Mouse (Mus musculus) spleen, adult 18-20 months (tissue): Measurements from ENCODE around the gene Myh9.

Source experiments
- DNase-seq, 2 experiments: peaks; one replicate each; pipeline ENCODE4 v3.0.0; 2022; ENCODE audit warnings: mixed read lengths in 2 of 2

Myh9 gene

DNA sequence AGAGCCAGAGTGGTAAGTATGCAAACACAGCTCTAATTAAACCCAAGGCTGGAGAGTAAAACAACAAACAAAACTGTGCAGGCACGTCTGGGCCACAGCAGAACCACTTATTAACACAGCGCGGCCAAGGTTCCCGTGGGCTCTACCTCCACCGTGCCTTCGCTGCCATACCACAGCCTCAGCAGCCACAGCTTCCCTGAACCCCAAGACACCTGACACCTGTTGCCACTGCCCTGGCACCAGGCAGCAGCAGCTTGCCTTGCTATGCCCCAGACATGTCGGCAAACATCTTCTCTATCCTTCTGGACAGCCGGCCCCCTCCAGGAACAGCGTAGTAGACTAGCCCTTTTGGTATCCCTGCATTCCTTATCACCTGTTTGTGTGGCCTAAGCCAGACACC is 37.0 kb downstream of the Myh9 start:
- no peak for DNase-seq

DNA sequence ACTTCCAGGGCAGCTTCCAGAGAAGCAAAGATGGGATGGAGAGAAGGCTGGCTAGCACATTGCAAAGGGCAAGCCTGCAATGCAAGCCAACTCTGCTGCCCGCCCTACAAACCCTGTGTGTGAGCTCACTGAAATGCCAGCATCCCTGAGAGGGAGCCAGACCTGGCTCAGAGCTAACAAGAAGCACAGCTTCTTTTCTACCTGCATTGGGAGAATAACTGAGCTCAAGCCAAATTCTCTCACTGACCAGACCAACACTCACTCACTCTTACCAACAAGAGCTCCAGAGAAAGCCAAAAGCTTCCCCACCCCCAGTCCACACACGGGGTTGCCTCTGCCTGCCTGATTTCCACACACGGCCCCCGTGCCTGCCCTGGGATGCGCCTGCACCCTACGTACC is 37.5 kb downstream of the Myh9 start:
- DNase-seq: no peak

DNA sequence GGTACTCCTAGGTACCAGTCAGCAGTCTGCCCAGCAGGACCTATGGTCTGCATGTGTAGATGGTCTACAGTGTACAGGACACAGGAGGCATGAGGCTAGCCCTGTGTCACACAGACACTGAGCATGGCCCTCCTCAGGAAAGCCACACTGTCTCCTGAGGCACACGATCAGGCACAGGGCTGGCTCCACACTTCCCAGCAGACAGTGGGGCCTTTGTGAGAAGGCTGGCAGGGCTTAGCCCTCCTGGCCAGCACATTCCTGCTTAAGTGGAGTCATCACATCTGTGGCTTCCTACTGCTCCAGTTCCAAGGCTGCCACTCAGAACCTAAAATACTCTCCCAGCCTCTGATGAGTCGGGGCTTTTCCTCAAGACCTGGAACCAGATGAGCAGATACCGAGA is 38.2 kb downstream of the Myh9 start:
- DNase-seq: no peak

DNA sequence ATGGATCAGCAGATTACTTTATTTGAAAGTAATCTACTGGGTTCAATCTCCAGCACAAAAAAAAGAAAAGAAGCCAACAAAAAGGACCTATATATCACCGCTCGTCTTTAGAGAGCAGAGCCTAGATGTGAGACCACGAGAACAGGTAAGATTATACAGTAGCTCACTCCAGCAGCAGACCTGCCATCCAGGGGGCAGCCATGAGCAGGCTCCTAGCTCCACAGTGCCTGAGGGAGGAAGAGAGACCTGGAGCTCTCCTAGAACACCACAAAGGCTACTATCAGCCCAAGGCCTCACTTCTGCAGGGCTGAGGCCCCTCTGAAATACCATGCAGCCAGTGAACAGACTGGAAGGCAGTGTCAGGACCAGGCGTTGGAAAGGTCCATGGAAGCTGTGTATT is 39.0 kb downstream of the Myh9 start:
- no peak for DNase-seq

DNA sequence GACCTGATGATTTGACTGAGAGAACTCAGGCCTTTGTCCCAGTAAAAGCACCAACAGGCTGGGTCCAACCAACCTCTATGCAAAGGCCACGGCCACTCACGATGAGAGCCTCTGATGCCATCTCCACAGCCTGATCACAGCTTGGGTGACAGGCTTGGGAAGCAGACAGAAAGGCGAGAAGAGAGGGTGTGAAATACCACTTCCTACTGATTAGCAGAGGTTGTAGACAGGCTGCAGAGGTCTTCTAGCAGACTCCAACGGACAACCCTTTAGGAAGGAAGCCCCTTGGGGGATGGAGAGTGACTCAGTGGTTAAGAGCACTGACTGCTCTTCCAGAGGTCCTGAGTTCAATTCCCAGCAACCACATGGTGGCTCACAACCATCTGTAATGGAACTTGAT is 40.8 kb downstream of the Myh9 start:
- DNase-seq: no peak

DNA sequence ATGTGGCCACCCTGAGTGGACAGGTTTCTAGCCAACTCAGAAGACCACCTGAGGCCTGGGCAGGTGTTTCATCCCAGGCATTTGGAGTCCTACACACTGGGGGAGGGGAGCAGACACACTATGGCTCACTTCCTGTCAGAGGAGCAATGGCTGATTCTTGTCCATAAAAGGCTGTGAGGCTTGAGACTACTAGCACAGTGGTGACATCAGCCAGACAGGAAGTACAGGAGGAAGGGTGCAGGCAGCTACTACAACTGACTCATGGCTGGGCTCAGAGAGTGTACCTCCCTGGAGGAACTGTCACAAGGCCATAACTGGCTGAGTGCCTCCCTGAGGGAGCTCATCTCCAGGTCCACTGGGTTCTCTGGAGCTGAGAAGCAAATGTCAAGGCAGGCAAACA is 41.5 kb downstream of the Myh9 start:
- peak; percentile 56 to 61 for DNase-seq

DNA sequence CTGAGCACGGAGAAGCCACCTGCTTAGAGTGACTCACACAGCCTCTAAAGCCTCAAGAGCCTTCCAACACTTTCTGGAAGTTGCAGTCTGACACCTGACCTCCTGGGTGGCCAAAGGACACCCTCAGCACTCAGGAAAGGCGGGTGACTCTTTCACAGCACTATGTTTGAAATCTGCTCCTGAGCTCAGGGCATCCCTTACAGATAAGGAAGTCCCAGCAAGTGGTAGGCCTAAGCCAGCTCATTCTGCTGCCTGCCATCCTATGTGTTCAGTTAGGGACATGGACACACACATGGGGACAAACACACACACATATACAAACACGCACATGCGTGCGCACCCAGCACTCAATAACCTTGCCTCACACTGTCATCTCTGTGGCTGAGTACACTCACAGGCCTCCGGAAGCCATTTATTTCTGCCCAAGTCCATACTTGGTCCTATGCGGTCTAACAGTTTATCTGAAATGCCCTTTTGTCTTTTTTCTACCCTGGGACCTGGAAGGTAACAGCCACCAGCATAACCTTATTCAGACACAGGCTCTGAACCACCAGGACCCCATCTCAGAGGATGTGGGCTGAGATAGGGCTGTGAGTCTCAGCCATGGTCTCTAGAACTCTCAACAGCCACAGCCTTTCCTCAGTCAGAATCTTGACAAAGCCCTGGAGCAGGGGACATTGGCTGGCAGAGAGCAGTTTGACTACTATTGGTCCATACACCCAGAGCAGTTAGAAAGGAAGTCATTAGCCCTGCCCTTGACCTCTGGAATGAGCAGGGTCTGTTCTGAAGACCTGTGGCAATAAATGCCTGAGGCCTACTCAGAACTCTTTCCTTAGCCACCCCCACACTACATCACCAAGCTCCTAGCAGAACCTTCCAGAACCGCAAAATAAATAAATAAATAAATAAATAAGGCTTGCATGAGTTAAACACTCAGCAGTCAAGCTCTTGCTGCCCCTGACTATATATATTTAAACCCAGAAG is 42.2 kb downstream of the Myh9 start:
- DNase-seq: no peak

DNA sequence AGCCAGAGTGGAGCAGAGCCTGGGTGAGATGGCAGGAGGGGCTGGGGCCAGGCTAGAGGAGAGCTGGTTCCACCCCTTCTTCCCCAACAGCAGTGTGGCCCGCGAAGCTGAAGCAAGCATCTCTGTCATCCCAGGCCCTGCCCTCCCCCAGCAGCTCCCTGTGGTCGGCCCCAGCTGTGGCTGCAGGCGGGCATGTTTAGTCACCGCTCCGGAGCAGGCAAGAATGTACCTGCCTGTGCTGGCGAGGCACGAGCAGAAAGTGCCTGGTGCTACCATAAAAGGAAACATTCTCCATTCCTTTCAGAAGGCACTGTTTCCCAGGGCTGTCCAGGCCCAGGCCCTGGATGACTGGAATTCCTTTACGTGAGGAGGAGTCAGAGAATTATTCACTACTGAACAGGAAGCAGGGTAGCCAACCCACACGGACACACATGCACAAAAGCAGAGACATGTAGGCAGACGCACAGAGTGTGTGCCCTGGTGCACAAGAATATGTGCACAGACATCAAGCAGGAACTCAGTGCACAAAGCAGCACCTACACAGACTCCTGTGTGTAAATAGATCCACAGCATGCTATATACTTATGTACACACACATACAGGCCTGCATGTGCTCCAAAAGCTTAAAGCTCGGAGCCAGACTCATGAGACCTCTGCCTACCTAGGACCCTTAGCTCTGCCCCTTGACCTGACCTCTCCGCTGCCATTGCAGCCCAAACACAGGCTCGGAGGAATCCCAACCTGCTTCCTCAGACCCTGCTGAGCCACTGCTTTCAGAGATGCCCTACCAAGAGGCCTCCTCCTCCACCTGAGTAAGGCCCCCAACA is 43.1 kb downstream of the Myh9 start:
- DNase-seq: no peak

DNA sequence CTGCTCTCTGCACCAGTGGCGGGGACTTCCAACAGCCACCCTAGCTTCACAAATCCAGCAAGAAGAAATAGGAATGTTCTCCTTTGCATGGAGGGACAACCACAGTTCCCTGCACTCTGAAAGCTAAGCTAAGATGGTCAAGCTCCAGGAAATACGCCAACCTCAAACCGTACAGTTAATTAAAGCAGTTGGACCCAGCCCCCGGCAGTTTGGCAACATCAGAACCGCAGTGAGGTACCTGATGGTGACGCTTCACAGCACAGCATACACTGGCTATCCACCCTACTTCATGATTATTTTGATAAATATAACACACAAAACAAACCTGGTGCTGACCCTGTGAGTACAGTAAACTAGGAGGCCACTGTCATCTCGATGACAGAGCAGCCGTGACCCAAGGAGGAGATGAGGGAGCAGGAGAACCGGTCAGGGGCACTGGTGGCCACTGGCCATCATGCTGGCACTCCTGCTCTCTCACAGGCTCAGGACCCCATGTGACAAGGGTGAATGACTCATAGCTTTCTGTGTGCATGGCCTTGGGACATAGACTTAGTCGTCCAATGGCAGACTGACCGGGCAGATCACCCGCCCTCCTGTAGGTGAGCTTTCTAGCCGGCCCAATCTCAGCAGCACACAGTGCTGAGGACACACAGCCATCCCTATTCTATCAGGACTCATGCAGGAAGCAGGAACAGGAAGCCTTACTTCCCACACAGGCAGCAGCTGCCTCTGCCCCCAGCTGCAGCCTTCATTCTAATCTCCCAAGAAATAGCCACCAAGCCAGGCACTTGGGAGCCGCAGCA is 44.2 kb downstream of the Myh9 start:
- DNase-seq: no peak

DNA sequence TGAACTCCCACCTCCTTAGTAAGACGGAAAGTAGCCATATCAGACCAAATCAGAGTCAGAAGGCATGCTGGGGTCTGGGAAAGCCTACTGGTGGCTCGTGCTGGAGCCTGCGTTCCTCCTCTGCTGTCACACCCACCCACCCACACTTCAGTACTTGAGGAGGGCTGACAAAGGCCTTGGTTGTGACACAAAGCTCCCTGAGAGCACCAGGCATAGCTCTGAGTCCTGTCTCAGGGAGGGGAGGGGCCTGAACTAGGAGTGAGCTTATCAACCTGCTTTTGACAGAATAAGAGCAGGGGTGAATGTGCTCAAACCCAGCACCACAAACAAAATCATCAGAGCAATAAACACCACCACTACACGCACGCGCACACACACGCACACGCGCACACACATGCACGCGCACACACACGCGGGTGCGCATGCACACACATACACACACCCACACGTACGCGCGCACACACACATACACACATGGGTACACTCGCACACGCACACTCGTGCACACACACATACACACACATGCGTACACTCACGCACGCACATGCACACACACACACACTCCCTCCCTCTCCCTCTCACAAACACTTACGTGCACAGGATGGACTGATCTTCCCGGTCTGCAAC is 45.5 kb downstream of the Myh9 start:
- no peak for DNase-seq

DNA sequence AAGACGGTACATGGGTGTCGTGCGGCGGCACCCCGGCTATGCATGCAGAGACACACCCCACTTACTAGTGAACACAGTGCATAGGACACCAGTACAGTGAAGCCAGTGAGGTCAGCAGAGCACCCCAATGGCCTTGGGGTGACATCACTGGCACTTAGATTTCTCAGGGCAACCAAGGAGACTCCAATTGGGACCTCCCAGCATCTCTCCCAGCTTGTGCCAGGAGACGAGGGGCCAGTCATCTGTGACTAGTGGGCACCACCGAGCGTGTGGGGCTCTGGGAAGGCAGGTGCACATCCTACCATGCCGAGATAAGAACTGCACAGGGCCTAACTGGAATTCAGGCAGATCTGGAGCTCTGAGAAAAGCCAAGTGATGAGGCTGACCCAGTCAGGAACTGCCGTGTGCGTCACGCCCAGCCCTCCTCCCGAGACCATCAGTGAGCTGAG is 47.0 kb downstream of the Myh9 start:
- no peak for DNase-seq

DNA sequence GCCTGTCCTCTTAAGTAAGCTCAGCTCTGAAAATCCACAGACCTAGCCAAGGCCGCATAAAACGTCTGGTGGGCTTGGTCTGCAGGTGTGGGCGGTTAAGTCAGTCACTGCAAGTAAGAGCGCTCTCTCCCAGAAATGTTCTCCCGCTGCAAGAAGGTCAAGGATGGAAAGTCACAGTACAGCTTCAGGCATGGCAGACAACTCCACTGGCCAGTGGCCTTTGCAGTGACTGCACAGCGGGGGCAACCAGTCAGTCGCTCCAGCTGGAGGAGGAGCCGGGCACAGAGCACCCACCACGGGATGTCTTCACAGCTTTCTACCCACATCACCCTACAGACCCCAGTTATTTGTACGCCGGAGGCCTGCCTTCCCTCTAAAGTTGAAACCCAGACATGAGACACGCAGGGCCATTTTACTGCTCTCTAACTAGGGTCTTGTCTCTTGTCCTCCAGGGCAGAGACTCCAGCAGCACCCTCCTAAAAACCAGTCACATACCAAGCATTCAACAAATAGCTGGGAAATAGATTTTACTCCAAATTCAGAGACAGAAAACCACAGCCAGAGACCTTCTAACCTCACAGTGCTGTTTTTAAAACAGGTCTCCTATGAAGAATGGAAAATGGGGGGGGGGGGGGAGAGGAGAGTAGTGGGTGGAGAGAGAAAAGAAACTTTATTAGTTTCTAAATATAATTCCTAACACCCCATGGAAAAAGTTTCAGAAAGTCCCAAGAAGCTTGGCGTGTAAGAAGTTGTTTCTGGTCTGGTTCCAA is 47.7 kb downstream of the Myh9 start:
- no peak for DNase-seq

DNA sequence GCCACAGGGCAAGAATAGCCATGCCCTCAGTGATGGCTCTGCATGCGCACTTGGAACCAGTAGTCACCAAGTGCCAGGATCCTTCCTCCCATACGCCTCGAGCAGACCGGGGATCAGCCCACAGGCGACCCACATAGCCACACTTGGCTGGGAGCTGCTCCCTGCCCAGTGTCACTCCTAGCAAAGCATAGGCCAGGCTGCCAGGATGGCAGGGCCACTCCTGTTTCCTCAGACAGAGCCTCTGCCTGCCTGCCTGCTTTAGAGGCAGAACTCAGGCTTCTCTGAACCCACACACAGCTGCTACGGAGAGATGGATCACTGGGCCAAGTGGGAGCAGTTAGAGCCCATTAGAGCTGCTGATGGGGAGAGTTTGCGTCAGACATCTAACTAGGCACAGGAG is 48.4 kb downstream of the Myh9 start:
- no peak for DNase-seq

DNA sequence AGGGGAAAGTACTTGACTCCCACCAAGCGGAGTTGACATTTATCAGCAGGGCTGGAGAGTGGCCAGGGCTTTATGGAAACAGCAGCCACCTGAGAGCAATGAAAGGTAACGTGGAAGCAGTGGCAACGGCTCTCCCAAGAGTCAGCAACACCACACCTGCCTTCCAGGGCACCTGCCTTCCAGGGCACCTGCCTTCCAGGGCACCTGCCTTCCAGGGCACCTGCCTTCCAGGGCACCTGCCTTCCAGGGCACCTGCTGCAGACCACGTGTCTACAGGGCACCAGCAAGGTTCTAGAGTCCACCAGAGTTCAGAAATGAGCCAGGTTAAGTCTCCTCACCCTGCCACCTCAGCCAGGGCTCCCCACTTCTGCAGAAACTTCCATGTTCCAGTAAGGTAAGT is 48.9 kb downstream of the Myh9 start:
- DNase-seq: no peak

DNA sequence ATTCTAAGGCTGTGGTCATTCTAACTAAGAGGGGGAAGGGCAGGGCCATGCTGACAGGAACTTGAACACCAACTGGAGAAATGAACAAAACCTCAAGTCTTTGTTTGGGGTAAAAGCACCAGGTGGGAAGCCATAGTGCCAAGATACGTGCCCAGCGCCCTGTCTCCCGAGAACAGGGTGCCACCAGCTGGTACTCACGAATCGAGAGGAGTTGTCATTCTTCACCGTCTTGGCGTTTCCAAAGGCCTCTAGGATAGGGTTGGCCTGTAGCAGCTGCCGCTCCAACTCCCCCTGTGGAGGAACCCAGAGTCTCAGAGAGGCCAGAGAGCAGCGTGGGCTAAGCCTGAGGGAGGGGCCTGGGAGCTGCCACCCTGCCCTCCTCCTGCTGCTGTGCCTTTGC is 49.9 kb downstream of the Myh9 start:
- no peak for DNase-seq

DNA sequence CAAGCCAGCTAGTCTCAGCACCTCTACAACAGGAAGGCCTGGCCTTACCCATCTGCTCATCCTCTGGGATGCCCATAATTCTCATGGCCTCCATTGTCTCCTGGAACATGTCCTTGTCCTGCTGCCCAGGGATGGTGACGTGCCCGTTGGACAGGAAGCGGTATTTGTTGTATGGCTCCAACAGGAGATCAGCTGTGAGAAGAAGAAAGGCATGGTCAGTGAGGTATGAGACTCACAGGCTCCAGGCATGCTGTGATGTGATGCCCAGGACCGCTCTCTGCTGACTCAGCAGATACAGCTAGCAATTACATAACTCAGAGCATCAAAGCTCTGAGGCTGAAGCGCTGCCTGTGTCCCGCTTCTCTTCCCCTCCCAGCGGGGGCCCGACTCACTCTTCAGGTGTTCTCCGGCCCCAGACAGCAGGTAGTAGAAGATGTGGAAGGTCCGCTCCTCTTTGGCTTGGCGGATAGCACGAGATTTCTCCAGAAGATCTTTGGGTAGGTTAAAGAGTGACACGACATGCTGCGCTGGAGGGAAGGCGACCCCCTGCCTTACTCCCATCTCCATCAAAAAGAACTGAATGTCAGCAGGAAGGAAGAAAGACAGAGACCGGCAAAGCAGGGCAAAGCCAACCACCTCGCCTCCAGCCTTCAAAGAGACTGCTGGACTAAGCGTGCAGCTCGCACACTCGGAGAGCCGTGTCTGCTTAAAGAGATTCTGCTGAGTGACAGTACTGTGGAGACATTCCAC is 51.1 kb downstream of the Myh9 start:
- DNase-seq: no peak

DNA sequence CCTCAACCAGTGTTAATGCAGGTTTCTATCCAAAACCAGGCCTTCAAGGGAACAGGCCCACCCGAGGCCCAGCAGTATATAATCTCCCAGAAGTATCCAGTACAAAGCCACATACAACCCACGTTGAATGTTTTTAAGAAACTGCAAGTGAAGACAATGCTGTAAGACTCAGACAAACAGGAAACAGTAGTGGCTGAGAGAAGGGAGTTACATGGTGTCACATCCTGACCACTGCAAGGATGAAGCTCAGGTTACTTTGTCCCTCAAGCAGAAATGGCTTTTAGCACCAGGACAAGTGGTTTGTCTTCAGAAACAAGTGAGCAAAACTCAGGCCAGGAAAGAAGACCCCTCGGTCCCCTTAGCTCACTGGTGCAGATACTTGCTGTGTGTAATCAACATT is 52.8 kb downstream of the Myh9 start:
- no peak for DNase-seq

DNA sequence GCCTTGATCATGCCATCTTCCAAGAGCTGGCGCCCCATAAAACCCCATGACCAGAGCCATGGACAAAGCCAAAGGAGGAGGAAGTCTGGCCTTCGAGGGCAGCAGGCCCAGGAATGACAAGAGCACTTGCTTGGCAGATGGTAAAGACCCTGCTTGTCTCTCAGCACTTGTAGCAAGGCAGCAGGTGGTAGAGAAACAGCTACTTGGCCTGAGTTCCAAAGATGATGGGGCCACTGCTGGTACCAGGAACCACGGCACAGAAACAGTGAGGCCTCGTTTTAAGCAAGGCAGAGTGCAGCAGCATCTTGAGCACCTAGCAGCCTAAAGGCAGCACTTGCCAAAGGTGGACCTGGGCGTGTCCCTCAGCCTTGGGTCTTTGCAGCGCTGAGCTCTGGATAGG is 53.6 kb downstream of the Myh9 start:
- DNase-seq: no peak

DNA sequence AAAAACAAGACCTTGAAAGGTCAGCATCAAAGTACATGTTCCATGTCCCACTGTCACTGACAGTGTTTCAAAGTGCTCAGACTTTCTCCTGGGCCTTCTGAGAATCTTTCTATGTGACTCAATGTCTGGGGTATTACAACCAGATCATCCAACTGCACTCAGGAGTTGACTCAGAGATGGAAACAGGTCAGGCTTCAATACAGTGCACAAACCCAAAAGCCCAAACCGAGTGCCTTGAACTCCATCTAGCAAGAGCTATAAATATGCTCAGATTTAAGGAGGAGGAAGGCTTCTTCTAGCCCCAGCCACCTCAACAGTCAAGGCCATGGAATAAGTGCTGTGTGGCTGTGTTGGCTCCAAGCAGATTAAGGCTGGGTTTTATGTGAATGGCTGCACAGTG is 56.2 kb downstream of the Myh9 start:
- DNase-seq: no peak

DNA sequence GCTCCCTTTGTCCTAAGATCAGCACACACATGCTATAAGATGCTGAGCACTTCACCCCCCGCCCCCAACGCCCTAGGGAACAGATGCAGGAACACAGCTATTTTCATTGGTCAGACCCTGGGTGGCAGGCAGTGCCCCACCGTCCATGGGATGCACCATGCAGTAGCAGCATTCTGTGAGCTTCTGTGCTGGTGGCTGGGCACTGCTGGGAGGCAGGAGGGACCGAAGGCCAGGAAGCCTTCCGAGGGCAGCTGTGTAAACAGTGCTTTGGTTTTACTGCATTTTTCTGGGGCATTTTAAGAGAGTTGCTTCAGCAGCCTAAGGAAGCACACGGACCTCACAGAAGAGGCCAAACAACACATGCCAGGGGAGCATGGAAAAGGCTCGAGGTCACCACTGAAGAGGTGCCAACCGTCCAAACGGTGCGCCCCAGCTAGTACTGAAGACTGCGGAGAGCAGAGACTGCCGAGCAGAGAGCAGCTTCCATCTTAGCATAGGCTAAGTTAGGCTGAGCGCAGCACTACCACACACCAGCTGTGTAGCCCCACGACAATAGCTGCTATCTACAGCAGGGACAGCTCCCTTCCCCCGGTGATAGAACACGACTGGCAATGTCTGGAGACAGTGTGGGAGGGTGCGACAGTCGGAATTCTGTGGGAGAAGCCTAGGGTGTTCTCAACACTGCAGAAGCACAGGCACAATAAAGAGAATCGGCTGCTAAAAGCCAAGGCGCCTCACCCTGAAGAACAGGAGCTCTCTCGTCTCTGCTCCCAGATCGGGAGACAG is 57.7 kb downstream of the Myh9 start:
- DNase-seq: no peak
